Mouse (Mus musculus) cerebellum, adult 2 months (tissue): ENCODE results near the gene Fa2h. TPM values are rescaled to one million over a fixed set of nuclear protein-coding genes. Genes with fewer than 3 reads are reported as not detected.
A peak's percentile ranks its signal among the peaks of the same experiment; 100 is the strongest.

Experiments used
- DNase-seq, 2 experiments: peaks; one replicate each; pipeline ENCODE4 v3.0.0; 2021
- H3K27ac ChIP-seq: fragments of 200-500 bp; 2 replicates; pipeline ENCODE4 v1.5.1; 2012; ENCODE audit warnings: low read length, control low read depth, inconsistent platforms; ENCODE audit not compliant: insufficient read depth
- H3K27me3 ChIP-seq: fragments of 200-500 bp; 2 replicates; pipeline ENCODE4 v1.6.1; 2012; ENCODE audit warnings: inconsistent platforms, mild to moderate bottlenecking, low read length, moderate library complexity; ENCODE audit not compliant: control insufficient read depth, insufficient read depth
- H3K4me1 ChIP-seq: fragments of 200-500 bp; 2 replicates; pipeline ENCODE4 v1.6.1; 2011; ENCODE audit warnings: low read length; ENCODE audit not compliant: control insufficient read depth, insufficient read depth
- H3K4me3 ChIP-seq: fragments of 200-500 bp; replicated peaks from 2 replicates; pipeline ENCODE3; 2011; ENCODE audit warnings: mild to moderate bottlenecking, low read depth, low read length, control low read depth; ENCODE audit not compliant: insufficient read depth
- CTCF ChIP-seq: fragments of 200-500 bp; IDR thresholded peaks from 2 replicates; pipeline ENCODE4 v1.5.1; 2011; ENCODE audit warnings: low read depth, mild to moderate bottlenecking, control low read depth, low read length, moderate library complexity, borderline replicate concordance; ENCODE audit not compliant: insufficient read depth
- POLR2A ChIP-seq: fragments of 200-500 bp; IDR thresholded peaks from 2 replicates; pipeline ENCODE4 v1.6.1; 2011; ENCODE audit warnings: low read length, control low read depth, borderline replicate concordance; ENCODE audit not compliant: insufficient read depth
- WGBS: fragments of 180-500 bp; shearing (Covaris S2); methylation state at CpG from one replicate; pipeline ENCODE4 v1.1.7; 2018; 5-methylcytosine and 5-hydroxymethylcytosine counted together
- polyA plus RNA-seq: library from polyadenylated mRNA; depleted of rRNA; stranded (reverse); fragments of >200 nt; gene quantifications from 2 replicates; pipeline ENCODE4 v1.2.3, GENCODE M21; 2012; rRNA removed

Fa2h gene
- 93.9 and 107 TPM in 2 replicates for polyA plus RNA-seq

- H3K27me3 ChIP-seq: no peaks in the 10 kb centered on the region
- H3K4me1 ChIP-seq: no peaks in the 10 kb centered on the region; the same call in 1 of the 2 replicates
- peak within 1 kb of the TSS; percentile 99 for H3K4me3 ChIP-seq
- WGBS: under 1% methylated on average over 71 of the region's 71 CpGs
- peak within 1 kb of the TSS; percentile 49 for H3K27ac ChIP-seq
- TF ChIP-seq POLR2A (no peak; the same call in 1 of the 2 replicates), CTCF (no peak)
- DNase-seq: peak; percentile 87 to 90
Measured at GRCm38 (mm10) chr8:111393391-111394363, at the start of gene Fa2h. Fa2h (minus strand) TSS chr8:111393824.

DNA sequence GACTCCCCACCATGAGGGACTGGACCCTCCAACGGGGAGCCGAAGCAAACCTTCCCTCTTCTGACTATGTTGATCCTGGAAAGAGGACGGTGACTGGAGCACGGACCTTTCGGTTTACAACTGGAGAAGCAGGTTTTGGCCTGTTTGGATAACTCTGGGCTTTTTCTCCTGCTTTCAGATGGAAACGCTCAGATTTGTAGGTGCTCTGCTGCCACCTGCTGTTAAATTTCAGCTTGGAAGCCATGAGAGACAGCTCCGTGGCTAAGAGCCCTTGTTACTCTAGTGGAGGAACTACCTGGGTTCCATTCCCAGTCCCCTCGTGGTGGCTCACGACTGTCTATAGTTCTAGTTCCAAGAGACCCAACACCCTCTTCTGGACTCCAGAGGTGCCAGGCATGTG lies 45.6 kb upstream of the Fa2h start:
- peaks cover 3% of the 10 kb centered on the region for H3K4me1 ChIP-seq
- H3K27me3 ChIP-seq: no peaks in the 10 kb centered on the region
- WGBS: 15% methylated on average over 9 of the region's 9 CpGs
- peak; percentile 77 to 83 for DNase-seq
- no peak overlapping the region for H3K27ac ChIP-seq
- TF ChIP-seq POLR2A (no peak), CTCF (peak; percentile 77)
- no peak overlapping the region for H3K4me3 ChIP-seq

- Histone ChIP-seq H3K27ac (no peak overlapping the region), H3K4me1 (peaks cover 3% of the 10 kb centered on the region), H3K4me3 (no peak overlapping the region), H3K27me3 (no peaks in the 10 kb centered on the region)
- 58% methylated on average over 11 of the region's 11 CpGs for WGBS
- no peak for TF ChIP-seq POLR2A
- no peak for TF ChIP-seq CTCF
- DNase-seq: no peak
Measured at GRCm38 (mm10) chr8:111435071-111435828, 41.6 kb upstream of the Fa2h start.

DNA sequence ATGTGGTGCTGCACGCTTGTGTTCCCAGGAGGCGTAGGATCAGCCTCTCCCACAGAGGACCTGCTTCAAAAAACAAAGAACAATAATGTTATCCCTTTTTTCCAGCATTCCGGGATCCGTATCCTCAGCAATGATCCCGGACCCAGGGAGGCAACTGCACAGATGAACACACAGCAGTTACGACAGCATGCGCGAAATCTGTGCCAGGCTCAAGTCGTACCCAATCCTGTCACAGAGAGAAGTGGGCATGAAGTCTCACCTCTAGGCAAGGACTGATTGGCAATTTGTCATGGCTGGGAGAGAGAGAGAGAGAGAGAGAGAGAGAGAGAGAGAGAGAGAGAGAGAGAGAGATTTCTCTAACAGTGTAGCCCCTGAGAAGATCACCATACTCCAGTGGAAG lies 31.0 kb upstream of the Fa2h start:
- Histone ChIP-seq H3K27ac (peak overlapping the region; percentile 68), H3K27me3 (no peaks in the 10 kb centered on the region), H3K4me1 (peaks cover 14% of the 10 kb centered on the region; the same call in 1 of the 2 replicates), H3K4me3 (peak overlapping the region; percentile 13)
- peak; percentile 85 to 89 for DNase-seq
- TF ChIP-seq POLR2A (peak; percentile 47; the same call in 1 of the 2 replicates), CTCF (no peak)
- WGBS: 7% methylated on average over 9 of the region's 9 CpGs

DNA sequence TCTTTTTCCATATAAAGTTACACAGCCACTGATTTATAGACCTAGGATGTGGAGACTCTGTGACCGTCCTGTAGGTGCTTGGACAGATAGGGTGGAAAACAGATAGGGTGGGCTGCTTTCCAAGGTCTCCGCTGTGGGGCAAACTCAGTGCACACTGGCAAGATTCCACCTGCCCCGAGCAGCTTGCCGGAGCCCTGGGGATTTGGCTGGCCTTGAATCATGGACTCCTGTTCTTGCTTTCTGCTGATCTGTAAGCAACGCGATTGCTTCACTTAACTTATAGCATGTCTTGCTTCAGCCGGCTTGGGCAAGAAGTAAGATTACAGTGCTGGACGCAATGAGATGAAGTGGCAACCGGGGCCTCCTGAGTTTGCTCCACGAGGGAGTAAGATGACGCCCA lies 30.6 kb upstream of the Fa2h start:
- H3K4me3 ChIP-seq: peak overlapping the region; percentile 13
- DNase-seq: peak; percentile 82 to 86
- 10% methylated on average over 11 of the region's 11 CpGs for WGBS
- no peak for TF ChIP-seq POLR2A
- TF ChIP-seq CTCF: no peak
- no peaks in the 10 kb centered on the region for H3K27me3 ChIP-seq
- peaks cover 14% of the 10 kb centered on the region; the same call in 1 of the 2 replicates for H3K4me1 ChIP-seq
- peak overlapping the region; percentile 68 for H3K27ac ChIP-seq

DNA sequence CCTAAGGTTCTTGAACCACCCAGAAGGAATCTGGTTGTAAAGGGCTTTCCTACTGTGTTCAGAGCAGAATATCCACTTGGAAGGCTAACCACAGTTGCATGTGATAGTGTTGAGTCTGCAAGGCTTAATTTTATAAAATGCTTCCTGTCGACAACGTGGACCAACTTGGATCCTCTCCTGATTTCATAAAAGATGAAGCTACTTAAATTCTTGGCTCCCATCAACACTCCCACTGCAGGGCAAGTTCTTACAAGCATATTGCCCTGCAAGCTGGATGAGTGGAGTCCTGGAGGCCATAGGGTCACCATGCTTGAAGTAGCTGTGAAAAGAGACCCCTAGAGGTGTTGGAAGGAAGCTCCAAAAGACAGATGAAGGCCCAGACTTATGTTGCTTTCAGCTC lies 29.0 kb upstream of the Fa2h start:
- WGBS: 16% methylated on average over 2 of the region's 2 CpGs

GRCm38 (mm10) chr8:111419171-111419570 lies 25.5 kb upstream of the Fa2h start:
- Histone ChIP-seq H3K27ac (no peak overlapping the region), H3K4me3 (no peak overlapping the region), H3K4me1 (peaks cover 18% of the 10 kb centered on the region; the same call in 1 of the 2 replicates), H3K27me3 (no peaks in the 10 kb centered on the region)
- 66% methylated on average over 3 of the region's 3 CpGs for WGBS
- TF ChIP-seq POLR2A (no peak), CTCF (no peak)
- DNase-seq: no peak

More for the DNA sequence above, 29.0 kb upstream of the Fa2h start:
- TF ChIP-seq POLR2A (no peak), CTCF (no peak)
- DNase-seq: no peak
- Histone ChIP-seq H3K4me3 (no peak overlapping the region), H3K4me1 (peaks cover 18% of the 10 kb centered on the region; the same call in 1 of the 2 replicates), H3K27me3 (no peaks in the 10 kb centered on the region), H3K27ac (peak overlapping the region; percentile 47; the same call in 1 of the 2 replicates)
